Mouse (Mus musculus): ENCODE data around the gene Hyal1. TPM values are rescaled to one million over a fixed set of nuclear protein-coding genes. Genes with fewer than 3 reads are reported as not detected.
A peak's percentile ranks its signal among the peaks of the same experiment; 100 is the strongest.
"Not testable (repeated sequence)": the region's sequence is repeated elsewhere in the genome, so short reads cannot be mapped to it uniquely, and the experiment has no call there.

Hyal1 gene
- total RNA-seq, 2 experiments from 2014 or later = 5.3 TPM

DNA sequence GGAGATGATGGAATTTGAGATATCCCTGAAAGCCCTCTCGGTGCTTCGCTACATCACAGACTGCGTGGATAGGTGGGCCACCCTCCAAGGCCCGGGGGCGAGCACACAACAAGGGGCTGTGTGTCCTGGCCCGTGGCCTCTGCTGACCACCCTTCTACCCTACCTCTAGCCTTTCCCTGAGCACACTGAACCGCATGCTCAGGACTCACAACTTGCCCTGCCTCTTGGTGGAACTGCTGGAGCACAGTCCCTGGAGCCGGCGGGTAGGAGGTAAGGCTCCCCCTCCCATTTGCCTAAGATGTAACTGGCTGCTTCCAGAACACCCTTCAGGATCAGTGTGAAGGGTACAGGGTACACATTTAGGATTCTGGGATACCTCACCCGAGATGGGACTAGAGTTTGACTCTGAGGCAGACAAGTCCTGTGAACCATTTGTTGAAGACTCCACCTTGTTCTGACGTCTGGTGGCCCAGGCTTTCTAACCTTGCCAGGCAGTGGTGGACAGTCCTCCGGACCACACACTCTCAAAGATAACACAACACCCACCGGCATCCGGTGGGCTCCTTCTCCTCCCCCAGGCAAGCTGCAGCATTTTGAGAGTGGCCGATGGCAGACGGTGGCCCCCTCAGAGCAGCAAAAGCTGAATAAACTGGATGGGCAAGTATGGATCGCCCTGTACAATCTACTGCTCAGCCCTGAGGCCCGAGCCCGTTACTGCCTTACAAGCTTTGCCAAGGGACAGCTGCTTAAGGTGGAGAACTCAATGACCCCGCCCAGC lies 27.2 kb upstream of the Hyal1 start:
- intact Hi-C loops (cut with DNase I) = no loop called here
- no peak for DNase-seq (ENCODE audit: low spot score)

DNA sequence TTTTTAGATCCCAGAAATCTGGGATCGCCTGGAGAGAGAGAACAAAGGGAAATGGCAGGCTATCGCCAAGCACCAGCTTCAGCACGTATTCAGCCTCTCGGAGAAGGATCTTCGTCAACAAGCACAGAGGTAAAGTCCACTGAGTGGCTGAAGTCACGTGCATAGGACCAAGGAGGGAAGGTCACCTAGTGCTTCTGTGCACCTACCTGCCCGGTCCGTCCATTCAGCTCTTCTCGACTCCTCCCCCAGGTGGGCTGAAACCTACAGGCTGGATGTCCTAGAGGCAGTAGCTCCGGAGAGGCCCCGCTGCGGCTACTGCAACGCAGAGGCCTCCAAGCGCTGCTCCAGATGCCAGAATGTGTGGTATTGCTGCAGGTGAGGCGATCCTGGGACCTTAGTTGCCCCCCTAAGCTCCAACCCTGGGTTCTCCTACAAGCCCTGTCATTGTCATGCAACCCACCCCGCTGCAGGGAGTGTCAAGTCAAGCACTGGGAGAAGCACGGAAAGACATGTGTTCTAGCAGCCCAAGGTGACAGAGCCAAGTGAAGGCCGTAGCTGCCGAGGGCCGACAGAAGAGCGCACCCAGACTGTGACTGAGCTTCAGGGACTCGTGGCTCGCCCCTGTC lies 26.1 kb upstream of the Hyal1 start:
- no peak for DNase-seq (ENCODE audit: low spot score)
- intact Hi-C loops (cut with DNase I) = no loop called here

DNA sequence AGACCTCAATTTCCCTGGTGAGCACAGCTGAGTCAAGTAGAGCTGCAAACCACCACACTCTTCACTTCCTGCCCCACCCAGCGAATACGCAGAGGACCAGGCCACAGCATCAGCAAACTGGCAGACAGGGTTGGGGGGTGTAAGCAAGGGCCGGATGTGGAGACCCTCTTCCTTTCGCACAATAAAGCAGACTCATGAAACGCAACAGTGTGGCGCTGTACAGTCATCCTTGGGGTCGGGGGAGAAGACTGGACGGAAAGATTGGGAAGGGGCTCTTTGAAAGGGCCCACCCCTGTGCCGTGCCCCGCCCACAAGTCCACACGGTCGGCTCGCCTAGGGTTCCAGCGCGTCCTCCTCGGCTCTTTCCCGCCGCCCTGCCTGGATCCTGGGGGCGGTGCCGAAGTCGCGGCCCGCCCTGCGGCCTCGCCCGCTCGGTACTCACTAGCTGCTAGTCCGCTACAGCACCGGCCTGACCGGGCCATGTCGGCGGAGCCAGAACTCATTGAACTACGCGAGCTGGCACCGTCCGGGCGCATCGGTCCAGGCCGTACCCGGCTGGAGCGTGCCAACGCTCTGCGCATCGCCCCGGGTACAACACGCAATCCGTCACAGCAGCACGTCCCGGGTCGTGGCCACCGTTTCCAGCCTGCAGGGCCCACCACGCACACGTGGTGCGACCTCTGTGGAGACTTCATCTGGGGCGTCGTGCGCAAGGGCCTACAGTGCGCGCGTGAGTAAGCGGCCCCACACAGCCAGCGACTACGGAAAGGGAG lies 25.4 kb upstream of the Hyal1 start, which contains the start of gene Rassf1:
Rassf1 (plus strand) TSS at position 439 of the 773 bp plus-strand sequence.
- intact Hi-C loops (cut with DNase I) = no loop called here
- peak; percentile 67 for DNase-seq (ENCODE audit: low spot score)

DNA sequence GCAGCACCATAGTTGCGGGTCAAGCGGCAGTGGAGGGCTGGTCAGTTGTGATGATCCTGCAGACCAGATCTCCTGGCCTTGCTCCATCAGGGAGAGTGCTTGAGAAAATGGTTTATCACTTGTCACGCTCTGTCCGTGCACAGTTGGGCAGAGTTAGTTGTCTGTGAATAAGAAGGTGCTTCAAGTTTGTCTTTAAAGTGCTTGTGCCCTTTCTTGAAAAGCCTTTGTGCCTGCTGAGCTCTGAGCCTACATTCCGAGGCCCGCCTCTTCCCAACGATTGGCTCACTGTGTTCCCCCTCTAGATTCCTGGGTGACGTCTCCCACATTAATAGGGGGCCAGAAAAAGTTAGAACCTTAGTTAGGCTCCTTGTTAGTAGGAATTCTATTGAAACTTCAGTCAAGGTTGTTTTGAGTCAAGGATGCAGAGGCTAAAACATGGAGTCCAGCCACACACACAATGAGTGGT lies 24.8 kb upstream of the Hyal1 start:
- no peak for DNase-seq (ENCODE audit: low spot score)
- intact Hi-C loops (cut with DNase I) = no loop called here

DNA sequence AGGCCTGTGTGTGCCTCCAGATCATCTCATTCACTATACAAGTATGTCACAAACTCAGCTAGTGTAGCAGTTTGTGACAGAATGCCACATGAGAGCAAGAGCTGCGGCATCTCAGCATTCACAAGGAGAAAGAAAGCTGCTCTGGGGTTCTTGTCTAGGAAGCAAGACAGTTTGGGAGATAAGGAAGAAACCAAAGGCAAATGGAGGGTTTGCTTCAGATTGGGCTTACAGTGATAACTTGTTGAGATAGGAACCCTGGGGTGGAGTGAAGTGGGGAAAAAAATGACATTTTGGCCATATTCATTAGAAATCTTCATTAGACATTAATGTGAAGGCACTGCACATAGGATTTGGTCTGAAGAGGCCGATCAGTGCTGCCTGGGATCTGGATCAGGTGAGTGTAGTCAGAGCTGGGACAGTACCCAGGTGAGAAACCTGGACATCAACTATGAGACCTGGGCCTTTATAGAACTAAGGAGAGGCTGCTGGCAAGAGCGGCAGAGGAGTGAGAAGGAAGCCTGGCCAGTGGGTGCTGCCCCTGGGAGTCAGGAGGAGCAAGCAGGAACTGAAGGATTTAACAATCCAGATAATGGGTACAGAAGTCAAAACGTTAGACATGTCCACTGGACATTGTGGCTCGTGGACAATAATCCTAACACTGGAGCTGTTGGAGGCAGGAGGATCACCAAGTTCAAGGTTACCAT lies 23.9 kb upstream of the Hyal1 start:
- intact Hi-C loops (cut with DNase I) = no loop called here
- DNase-seq (ENCODE audit: low spot score) = no peak

DNA sequence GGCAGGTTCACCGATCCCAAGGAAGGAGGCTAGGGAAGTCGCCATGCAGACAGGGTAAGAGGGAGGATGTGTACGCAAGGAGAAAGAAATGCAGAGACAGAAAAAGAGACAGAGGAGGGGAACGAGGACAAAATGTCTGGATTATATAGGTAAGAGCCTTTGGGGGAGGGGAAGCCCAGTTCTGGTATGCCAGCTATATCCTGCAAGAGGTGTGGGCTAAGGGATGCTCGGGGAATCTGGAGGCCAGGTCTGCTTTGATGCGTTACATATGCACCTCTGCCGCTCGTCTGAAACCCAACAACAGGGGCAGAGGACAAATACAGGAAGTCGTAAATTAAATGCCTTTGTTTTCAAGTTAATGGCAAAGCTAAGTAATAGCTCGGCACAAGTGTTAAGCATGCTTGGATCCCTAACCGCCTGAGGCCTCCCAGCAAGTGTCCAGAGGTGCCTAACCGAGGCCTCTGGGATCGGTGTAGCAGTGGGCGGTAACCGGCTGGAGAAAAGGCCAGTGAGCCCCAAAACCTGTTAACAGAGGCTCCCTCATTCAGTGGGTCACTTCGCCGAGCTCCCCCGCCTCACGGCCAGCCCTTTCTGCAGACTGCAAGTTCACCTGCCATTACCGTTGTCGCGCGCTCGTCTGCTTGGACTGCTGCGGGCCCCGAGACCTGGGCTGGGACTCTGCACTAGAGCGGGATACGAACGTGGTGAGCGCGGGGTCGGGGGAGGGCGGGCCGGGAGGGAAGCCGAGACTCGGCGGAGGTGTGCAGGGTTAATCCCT lies 23.0 kb upstream of the Hyal1 start:
- intact Hi-C loops (cut with DNase I) = no loop called here
- no peak for DNase-seq (ENCODE audit: low spot score)

DNA sequence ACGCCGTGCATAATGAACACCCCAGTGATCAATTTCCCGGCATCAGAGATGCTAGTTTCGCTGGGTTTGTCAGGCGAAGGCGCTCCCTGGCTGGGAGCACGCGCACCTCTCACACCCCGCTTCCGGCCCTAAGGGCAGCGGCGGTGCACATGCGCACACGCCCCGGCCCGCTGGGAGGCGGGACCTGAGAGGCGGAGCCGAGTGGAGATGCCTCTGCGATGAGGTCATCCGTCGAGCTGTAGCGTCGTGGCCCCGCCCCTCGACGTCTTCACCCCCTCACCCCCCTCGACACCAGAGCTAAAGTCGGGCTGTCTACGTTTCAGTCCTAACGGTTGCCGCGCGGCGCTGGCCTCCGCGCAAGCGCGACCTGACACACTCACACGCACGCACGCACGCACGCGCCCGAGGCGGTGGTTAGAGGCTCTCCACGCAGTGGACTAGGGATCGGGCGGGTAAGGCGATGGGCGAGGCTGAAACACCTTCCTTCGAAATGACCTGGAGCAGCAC lies 22.4 kb upstream of the Hyal1 start:
- DNase-seq (ENCODE audit: low spot score) = peak; percentile 92
- intact Hi-C loops (cut with DNase I) = no loop called here

DNA sequence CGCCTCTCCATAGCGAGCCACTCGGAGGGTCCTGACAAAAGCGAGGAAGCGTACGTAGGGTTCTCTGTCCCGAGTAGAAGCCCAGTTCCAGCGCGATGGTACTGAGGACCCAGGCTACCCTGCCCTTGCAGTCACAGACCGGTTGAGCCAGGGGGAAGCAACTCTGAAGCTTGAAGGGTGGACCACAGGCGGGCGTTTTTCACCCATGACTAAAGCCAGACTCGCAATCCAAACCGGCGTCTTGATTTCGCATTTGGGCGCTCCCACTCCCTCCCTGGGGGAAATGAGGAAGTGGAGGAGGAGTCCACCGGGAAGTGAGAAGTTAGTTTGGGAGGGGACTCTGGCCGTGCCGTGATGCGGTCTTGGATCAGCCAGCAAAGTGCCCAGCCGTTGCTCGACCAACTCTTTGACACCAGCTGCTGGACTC lies 21.7 kb upstream of the Hyal1 start:
- intact Hi-C loops (cut with DNase I) = no loop called here
- DNase-seq (ENCODE audit: low spot score) = peak; percentile 77

DNA sequence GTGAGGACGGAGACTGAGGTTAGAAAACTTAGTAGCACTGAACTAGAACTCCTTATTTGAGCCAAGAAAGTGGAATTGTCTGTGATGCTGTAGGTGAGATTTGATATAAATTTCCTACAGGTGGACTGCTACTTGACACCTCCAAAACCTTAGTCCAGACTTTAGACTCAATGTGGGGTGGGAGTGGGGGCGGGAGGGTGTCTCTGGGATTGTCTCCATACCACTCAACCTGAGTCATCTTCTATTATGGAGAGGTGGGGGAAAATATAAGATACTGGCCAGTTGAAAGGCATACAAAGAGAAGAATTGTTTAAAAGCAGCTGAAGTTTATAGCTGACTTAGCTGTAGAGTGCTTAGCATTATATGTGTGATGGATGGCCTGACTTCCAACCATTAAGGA lies 21.0 kb upstream of the Hyal1 start:
- intact Hi-C loops (cut with DNase I) = no loop called here

DNA sequence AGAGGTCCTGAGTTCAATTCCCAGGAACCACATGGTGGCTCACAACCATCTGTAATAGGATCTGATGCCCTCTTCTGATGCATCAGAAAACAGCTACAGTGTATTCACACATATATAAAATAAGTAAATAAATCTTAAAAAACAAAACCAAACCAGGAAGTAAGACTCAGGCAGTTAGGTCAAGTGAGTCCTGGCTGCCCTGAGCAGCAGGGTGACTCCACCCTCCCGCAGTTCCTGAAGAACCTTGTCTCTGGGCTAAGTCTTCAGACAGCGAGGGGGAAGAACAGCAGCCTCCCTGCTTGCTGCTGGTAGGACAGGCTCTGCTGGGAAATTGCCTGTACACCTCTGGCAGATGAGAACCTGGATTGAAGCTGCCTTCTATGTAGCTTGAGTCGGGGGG lies 20.4 kb upstream of the Hyal1 start:
- intact Hi-C loops (cut with DNase I) = no loop called here
- DNase-seq (ENCODE audit: low spot score) = no peak

More for the DNA sequence above, 21.0 kb upstream of the Hyal1 start:
- no peak for DNase-seq (ENCODE audit: low spot score)

DNA sequence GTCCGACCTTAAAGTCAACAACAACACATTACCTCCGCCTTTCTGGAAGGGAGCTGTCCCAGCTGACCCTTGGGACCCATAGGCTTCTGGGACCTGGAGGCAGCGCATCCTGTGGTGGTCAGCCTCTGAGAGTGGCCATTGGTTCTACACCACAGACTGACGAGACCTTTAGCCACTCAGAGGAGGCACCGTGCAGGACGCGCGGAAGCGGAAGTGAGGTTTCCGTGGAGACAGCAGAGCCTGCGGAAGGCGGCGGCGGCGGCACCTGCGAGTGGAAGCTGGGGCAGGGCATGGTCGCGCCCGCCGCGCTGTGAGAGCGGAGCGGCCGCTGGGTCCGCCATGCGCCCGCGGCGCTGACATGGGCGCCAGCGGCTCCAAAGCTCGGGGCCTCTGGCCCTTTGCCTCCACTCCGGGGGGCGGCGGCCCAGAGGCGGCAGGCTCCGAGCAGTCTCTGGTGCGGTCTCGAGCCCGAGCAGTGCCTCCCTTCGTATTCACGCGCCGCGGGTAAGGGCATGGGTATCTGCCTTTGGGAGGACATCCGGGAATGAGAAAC lies 13.6 kb upstream of the Hyal1 start, which contains the start of gene Tusc2:
Tusc2 (plus strand) TSS at position 227 of the 553 bp plus-strand sequence.
- DNase-seq (ENCODE audit: low spot score) = peak; percentile 92
- intact Hi-C loops (cut with DNase I) = no loop called here

DNA sequence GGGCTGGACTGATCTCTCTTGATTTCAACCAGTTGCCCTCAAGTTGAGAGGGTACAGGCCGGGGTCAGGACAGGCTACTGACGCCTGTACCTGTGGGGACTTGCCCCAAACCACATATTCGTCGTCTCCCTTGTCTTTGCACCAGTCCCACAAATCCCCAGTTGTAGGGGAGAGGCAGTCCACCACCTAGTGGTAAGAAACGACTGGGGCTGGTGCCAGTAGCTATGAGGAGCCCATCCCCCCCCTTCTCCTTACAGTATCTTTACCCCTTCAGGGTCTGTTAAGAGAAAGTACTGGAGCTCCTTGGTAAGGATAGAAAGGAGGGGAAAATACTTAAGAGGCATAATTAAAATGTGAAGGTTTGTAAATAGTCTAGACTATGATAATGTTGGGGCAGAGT lies 11.2 kb upstream of the Hyal1 start:
- intact Hi-C loops (cut with DNase I) = loop anchor here (5.0 kb wide), 1 partner anchor 62 kb away; no protein-coding TSS in a partner anchor

DNA sequence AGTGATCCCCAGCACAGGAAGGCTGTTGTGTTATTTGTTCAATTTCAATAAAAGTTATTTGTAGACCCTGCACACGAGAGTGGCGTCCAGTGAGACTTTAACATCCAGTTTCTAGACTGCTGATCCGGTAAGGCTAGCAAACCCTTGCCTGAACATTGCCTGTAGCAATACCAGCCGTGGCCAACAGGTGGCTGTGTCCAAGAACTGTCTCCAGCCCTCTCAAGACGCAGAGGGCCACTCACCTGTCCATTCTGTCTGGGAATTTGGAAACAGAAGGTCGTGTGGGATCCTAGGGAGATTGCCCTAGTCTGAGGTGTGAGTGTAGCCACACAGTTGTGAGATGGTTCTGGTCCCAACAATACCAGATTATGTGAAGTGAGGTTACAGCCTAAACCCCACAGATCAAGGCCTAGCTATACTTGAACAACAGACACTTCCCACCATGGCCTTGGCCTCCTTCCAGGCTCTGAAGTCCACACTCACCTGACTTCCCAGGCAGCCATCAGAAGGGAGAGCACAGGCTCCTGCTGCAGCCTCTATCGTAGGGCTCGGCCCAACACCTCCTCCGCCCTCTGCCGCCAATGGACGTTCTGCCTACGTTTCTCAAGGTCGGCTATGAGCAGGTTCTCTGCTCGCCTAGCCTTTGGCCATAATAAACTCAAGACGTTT lies 10.6 kb upstream of the Hyal1 start:
- intact Hi-C loops (cut with DNase I) = loop anchor here (5.0 kb wide), 1 partner anchor 61 kb away; no protein-coding TSS in a partner anchor
- DNase-seq (ENCODE audit: low spot score) = peak; percentile 70

More for the DNA sequence above, 11.2 kb upstream of the Hyal1 start:
- not testable (repeated sequence) for DNase-seq (ENCODE audit: low spot score)

DNA sequence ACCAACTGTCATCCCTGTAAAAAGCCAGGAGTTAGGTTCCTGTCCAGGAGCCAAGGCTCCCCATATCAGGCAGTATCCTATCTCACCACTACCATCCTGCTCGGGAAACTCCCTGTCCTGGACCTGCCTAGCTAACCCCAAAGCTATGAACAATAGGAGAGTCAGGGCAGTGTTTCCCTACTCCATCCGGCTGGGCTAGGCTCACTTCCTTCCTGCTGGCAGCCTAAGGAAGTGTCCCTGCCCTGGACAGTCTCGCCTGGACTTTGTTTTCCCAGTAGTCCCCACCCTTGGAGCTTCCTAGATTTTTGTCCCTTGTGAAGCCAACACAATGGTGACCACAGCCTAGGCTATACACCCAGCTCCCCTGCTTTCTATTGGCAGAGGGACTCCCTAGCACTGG lies 9.9 kb upstream of the Hyal1 start:
- intact Hi-C loops (cut with DNase I) = loop anchor here (5.0 kb wide), 1 partner anchor 60 kb away; no protein-coding TSS in a partner anchor
- DNase-seq (ENCODE audit: low spot score) = peak; percentile 76

DNA sequence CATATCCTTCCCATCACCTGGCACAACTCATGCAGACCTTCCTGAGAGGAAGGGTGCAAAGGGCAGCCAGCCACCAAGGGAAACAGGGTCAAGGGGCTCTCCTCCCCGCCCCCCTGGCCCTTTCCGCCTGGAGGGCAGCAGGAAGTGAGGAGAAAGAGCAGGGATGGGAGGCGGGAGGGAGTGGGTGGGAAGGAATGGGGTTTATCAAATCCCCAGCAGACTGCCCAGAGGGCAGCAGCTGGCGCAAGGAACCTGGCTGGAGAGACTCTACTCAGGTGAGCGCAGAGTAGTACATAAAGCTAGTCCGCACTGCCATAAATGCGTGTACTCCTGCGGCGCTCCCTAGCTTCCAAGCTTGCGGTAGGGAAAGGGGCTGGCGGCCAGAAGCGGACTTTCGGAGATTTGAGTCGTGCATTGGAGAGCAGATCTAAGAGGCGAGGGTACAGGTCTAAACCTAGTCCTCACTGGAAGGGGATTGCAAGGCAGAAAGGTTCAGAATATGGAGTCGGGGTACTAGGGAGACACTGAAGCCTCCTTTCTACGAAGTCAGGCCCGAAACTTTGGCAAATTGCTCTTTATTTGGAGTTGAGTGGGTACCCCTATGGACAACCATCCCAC lies 8.9 kb upstream of the Hyal1 start, which contains the start of gene Hyal2:
Hyal2 (plus strand) TSS at position 244 of the 618 bp plus-strand sequence.
- no peak for DNase-seq (ENCODE audit: low spot score)
- intact Hi-C loops (cut with DNase I) = loop anchor here (5.0 kb wide), 1 partner anchor 59 kb away; no protein-coding TSS in a partner anchor

DNA sequence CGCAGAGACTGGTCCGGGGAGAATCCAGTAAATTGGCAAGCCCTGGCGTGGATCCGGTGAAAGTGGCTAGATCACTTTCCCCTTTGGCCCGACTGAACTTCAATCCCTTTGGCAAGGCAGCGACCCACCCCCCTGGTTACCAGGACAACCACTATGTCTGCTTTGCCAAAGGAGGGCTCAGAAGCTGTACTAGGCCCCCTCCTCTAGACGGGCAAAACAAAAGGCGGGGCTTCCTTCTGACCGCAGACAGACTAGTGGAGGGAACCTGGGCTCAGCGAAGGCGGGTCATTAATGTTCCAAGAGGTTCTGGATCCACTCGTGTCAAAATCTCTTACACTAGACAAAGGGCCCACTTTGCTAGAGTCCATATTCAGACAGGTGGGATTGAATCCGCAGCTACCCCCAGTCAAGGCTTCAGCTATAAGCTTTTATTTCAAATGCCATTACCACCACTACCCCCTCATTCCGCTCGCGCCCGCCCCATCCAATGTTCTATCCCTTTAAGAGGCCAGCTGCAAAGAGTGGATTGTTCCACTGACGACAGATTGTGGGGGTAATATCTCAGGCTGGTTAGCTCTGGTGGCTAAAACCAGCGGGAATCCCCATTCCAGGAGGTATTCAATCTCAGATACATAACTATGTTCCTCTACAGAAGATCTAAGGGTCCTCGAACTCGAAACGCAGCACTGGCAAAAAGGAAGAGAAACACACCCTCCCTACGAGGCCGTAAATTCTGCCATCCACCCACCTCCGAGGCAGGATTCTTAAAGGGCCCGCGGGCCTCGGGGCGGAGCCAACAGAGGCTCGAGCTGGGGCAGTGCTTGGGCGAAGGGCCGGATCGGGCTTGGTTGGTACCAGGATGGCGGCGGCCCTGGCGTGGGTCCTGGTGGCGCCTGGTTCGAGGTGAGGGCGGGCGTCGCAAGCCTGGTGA lies 8.1 kb upstream of the Hyal1 start:
- intact Hi-C loops (cut with DNase I) = loop anchor here (5.0 kb wide), 1 partner anchor 59 kb away; no protein-coding TSS in a partner anchor
- DNase-seq (ENCODE audit: low spot score) = peak; percentile 79
